Mouse (Mus musculus): ENCODE results near the gene Gm9040.
"Not testable (repeated sequence)": the region's sequence is repeated elsewhere in the genome, so short reads cannot be mapped to it uniquely, and the experiment has no call there.

DNA sequence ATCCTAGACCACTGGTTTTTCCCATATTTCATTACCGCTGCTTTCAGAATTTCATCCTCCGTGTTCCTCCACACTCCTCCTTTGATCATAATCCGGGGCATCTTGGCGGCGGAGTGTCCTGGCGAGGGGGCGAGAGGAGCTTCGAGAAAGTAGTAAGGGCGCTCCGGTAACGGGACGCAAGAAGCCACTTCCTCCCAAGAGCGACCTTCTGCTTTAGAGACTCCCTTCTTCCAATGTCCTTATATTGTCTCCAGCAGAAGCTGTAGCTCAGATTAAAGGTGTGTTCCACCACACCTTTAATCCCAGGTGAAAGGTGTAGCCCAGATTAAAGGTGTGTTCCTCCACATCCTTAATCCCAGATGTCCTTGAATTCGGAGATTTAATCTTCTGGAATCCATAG lies 11.0 kb upstream of the Gm9040 start, which contains the start of gene Gm9045:
- not testable (repeated sequence) for TF ChIP-seq CTCF (IDR thresholded peaks at IDR 0.05; ENCODE audit: extremely low read depth, insufficient read length, insufficient replicate concordance, low read depth, low read length); POLR2A (IDR thresholded peaks at IDR 0.05; ENCODE audit: low read depth, low read length)

Measured in small intestine, adult 2 months (tissue).